8 mouse cellular contexts compared by ENCODE assay signal in the genomic region with DNA sequence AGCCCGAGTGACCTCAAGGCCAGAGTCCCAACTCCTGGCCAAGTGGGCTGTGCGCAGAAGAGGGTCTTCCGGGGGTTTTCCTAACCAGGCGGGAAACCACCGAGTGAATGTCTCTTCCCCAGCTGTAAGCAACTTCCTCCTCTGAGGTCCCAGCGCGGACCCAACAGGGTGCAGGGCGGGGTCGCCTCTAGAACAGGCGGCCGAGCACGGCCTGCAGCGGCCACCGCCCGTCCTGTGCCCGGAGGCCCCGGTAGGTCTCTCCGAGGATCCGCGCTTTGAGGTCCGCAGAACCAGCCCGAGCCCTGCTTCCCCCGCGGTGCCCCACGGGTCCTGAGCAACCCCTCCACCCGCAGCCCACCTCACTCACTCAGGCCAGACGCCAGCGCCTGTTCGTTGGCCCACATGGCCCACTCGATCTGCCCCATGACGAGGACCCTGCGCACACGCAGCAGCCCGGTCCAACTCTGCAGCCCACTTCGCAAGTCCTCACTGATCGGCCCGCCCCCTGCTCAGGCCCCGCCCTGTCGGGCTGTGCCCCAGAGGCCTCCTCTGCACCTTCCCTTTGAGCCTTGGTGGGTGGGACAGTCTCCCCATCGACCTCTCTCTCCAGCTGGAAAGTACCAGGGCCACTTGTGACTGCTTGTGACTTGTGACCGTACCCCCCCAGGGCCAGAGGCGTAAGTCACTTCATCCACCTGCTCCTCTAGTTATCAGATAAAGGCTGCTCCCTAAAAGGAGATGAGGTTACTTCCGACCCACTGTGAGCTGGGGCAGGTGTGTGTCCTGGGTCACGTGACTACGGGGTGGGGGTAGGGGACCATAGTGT. TPM values are rescaled to one million over a fixed set of nuclear protein-coding genes. Genes with fewer than 3 reads are reported as not detected.
A peak's percentile ranks its signal among the peaks of the same experiment; 100 is the strongest.
DNase-seq lines count a peak whose midpoint lies in the region; ATAC-seq and TF ChIP-seq lines count a peak whose summit lies in the region.

Gene Cyba, minus strand, starts transcription at position 488 of the 826 bp plus-strand sequence.

- H3K4me3 ChIP-seq in embryonic fibroblast, embryonic 13.5 days (ENCODE audit: insufficient read depth, low read length), result peak within 1 kb of the TSS; percentile 70
- H3K4me3 ChIP-seq in heart, embryonic 14.5 days (ENCODE audit: control insufficient read depth in 1 of 2, insufficient read depth in 1 of 2, low read depth in 1 of 2, low read length in 2 of 2), result peak within 1 kb of the TSS; percentile 69 to 78

- H3K9me3 ChIP-seq in heart, embryonic 14.5 days (ENCODE audit: control insufficient read depth, low read length), result 0 out of 2 replicates have a peak, but pooled peaks cover 3% of the 10 kb centered on the region

- no peak for TF ChIP-seq CTCF in embryonic fibroblast, embryonic 13.5 days (IDR thresholded peaks at IDR 0.05; ENCODE audit: borderline replicate concordance, insufficient read depth, low read length)

- peak; percentile 74 for ATAC-seq in heart, embryonic 14.5 days (ENCODE audit: insufficient number of reproducible peaks, insufficient read depth, low FRiP score, low read depth)

- no peaks in the 10 kb centered on the region for H3K27me3 ChIP-seq in heart, embryonic 14.5 days (ENCODE audit: control insufficient read depth, insufficient read depth, low read length)

- H3K36me3 ChIP-seq in heart, embryonic 14.5 days (ENCODE audit: control insufficient read depth, insufficient read depth, low read length), result peaks cover 25% of the 10 kb centered on the region

- no peak within 1 kb of the TSS for H3K27ac ChIP-seq in embryonic fibroblast, embryonic 13.5 days (ENCODE audit: insufficient read depth, low read length)
- H3K27ac ChIP-seq in heart, embryonic 14.5 days (replicated peaks in 1 of 2; ENCODE audit: control insufficient read depth in 1 of 2, insufficient read depth in 1 of 2, low read depth in 2 of 2, low read length in 2 of 2), result peak within 1 kb of the TSS; percentile 56 to 74; a peak in 3 of 4 replicates

- peak within 1 kb of the TSS; percentile 86 for H3K9ac ChIP-seq in heart, embryonic 14.5 days (ENCODE audit: low read length)

- TF ChIP-seq POLR2A in embryonic fibroblast, embryonic 13.5 days (IDR thresholded peaks at IDR 0.05; ENCODE audit: low read depth, low read length), result peak; percentile 93

- DNase-seq in right cerebral cortex, postnatal 4 days, result peak; percentile 38
- no peak for DNase-seq in right cerebral cortex, adult 2 months (ENCODE audit: low spot score in 2 of 2)
- peak; percentile 90 for DNase-seq in kidney, postnatal 10 days
- DNase-seq in lung, postnatal 4 days, result peak; percentile 90 to 94
- DNase-seq in retina, postnatal 1 day, result peak; percentile 72
- no peak for DNase-seq in right cerebral cortex, adult 18-20 months

- H3K4me2 ChIP-seq in heart, embryonic 14.5 days (ENCODE audit: low read length), result peak within 1 kb of the TSS; percentile 91

- WGBS in heart, embryonic 14.5 days, result 3% methylated on average over 43 of the region's 45 CpGs

- H3K4me1 ChIP-seq in embryonic fibroblast, embryonic 13.5 days (ENCODE audit: control insufficient read depth, insufficient read depth, low read length), result no peaks in the 10 kb centered on the region
- H3K4me1 ChIP-seq in heart, embryonic 14.5 days (ENCODE audit: control insufficient read depth in 2 of 2, insufficient read depth in 2 of 2, low read length in 2 of 2), result peaks cover 13 to 22% of the 10 kb centered on the region in 2 experiments

RNA-seq across cellular contexts. Expression of gene Cyba, which starts in this region (rescaled TPM):
- 133 and 158 TPM in 2 replicates for polyA plus RNA-seq in embryonic fibroblast, embryonic 13.5 days (2011; ENCODE audit: insufficient read length, low read depth, missing spikeins)
- polyA plus RNA-seq in heart, embryonic 14.5 days (2014; fragmentation: Nextera tagmentation; extraction: Ambion mirVana), result 194 and 196 TPM in 2 replicates

Comparison
In these comparisons a context has a peak if more than half of its experiments do, and no peak if none do; other contexts are left out.
1. DNase-seq: peak in right cerebral cortex, postnatal 4 days (single experiment), kidney, postnatal 10 days (single experiment), lung, postnatal 4 days (2 of 2) and retina, postnatal 1 day (single experiment); none in right cerebral cortex, adult 2 months (0 of 2) and right cerebral cortex, adult 18-20 months (single experiment).